Mouse (Mus musculus): ENCODE measurements around the gene Fam227b.

The Fam227b gene

GRCm38 (mm10) chr2:126060595-126060994, 91.2 kb downstream of the Fam227b start:
- DNase-seq = no peak

- no peak for DNase-seq
Observed at GRCm38 (mm10) chr2:126053657-126054056, 98.1 kb downstream of the Fam227b start.

GRCm38 (mm10) chr2:126052749-126053557, 98.9 kb downstream of the Fam227b start:
- no peak for DNase-seq

- no peak for DNase-seq
Observed at GRCm38 (mm10) chr2:126045621-126046020, 106.2 kb downstream of the Fam227b start.

GRCm38 (mm10) chr2:126042674-126043073, 109.1 kb downstream of the Fam227b start:
- DNase-seq = no peak

GRCm38 (mm10) chr2:126041237-126041636, 110.6 kb downstream of the Fam227b start:
- no peak for DNase-seq

GRCm38 (mm10) chr2:126040651-126041050, 111.2 kb downstream of the Fam227b start:
- DNase-seq = no peak

GRCm38 (mm10) chr2:126039414-126039891, 112.4 kb downstream of the Fam227b start:
- DNase-seq = peak; percentile 10

- DNase-seq = no peak
Observed at GRCm38 (mm10) chr2:126038221-126039000, 113.4 kb downstream of the Fam227b start.

GRCm38 (mm10) chr2:126036121-126036520, 115.7 kb downstream of the Fam227b start:
- no peak for DNase-seq

- DNase-seq = no peak
Observed at GRCm38 (mm10) chr2:126035013-126035770, 116.6 kb downstream of the Fam227b start.

GRCm38 (mm10) chr2:126034379-126035005, 117.3 kb downstream of the Fam227b start, which contains the start of gene Fgf7:
Gene Fgf7 (plus strand): TSS chr2:126034658.
- DNase-seq = no peak

- no peak for DNase-seq
Observed at GRCm38 (mm10) chr2:126033114-126033972, 118.5 kb downstream of the Fam227b start.

GRCm38 (mm10) chr2:126031186-126031900, 120.5 kb downstream of the Fam227b start:
- DNase-seq = no peak

- no peak for DNase-seq
Observed at GRCm38 (mm10) chr2:126015763-126016473, 135.9 kb downstream of the Fam227b start.

- no peak for DNase-seq
Observed at GRCm38 (mm10) chr2:126014989-126015710, 136.7 kb downstream of the Fam227b start.

- no peak for DNase-seq
Observed at GRCm38 (mm10) chr2:126006742-126007141, 145.1 kb downstream of the Fam227b start.

GRCm38 (mm10) chr2:126006088-126006487, 145.7 kb downstream of the Fam227b start:
- DNase-seq = peak; percentile 12

GRCm38 (mm10) chr2:126002291-126002690, 149.5 kb downstream of the Fam227b start:
- no peak for DNase-seq
